Mouse (Mus musculus) liver, postnatal 0 days (tissue): ENCODE results near the gene Tulp2. TPM values are rescaled to one million over a fixed set of nuclear protein-coding genes. Genes with fewer than 3 reads are reported as not detected.

Experiments
- ATAC-seq: fragments of 200-750 bp; cut with Nextera tagmentation; 2 replicates; pipeline ENCODE4 v1.8.0; 2017; ENCODE audit warnings: mild to moderate bottlenecking, moderate library complexity
- DNase-seq: peaks from one replicate; pipeline ENCODE4 v3.0.0-alpha.2; 2016
- H3K27ac ChIP-seq: fragments of 300-500 bp; sonication (generic); 2 replicates; pipeline ENCODE4 v1.5.1; 2014; ENCODE audit warnings: antibody characterized with exemption, moderate library complexity, mild to moderate bottlenecking, low read depth
- H3K27me3 ChIP-seq: fragments of 300-500 bp; sonication (generic); 2 replicates; pipeline ENCODE4 v1.6.1; 2014; ENCODE audit warnings: low read length, control low read depth, mixed read lengths; ENCODE audit not compliant: insufficient read depth
- H3K36me3 ChIP-seq: fragments of 300-500 bp; sonication (generic); replicated peaks from 2 replicates; pipeline ENCODE4 v1.6.1; 2014; ENCODE audit warnings: mild to moderate bottlenecking, control low read depth, low read length, moderate library complexity, mixed read lengths; ENCODE audit not compliant: insufficient read depth
- H3K4me1 ChIP-seq: fragments of 300-500 bp; sonication (generic); 2 replicates; pipeline ENCODE4 v1.6.1; 2014; ENCODE audit warnings: antibody characterized with exemption, mild to moderate bottlenecking, control low read depth; ENCODE audit not compliant: insufficient read depth
- H3K4me2 ChIP-seq: fragments of 300-500 bp; sonication (generic); 2 replicates; pipeline ENCODE4 v1.6.1; 2014; ENCODE audit warnings: low read depth, mild to moderate bottlenecking, low read length, moderate library complexity, mixed read lengths
- H3K4me3 ChIP-seq: fragments of 300-500 bp; sonication (generic); 2 replicates; pipeline ENCODE4 v1.5.1; 2014; ENCODE audit warnings: low read depth, low read length
- H3K9ac ChIP-seq: fragments of 300-500 bp; sonication (generic); replicated peaks from 2 replicates; pipeline ENCODE4 v1.6.1; 2014; ENCODE audit warnings: mild to moderate bottlenecking, moderate library complexity
- H3K9me3 ChIP-seq: fragments of 300-500 bp; sonication (generic); 2 replicates; pipeline ENCODE4 v1.6.1; 2016; ENCODE audit warnings: mild to moderate bottlenecking, control low read depth, low read length, mixed read lengths
- CTCF ChIP-seq: sonication (generic); IDR thresholded peaks from 2 replicates; pipeline ENCODE4 v1.5.1; 2016; ENCODE audit warnings: antibody characterized with exemption, low read depth
- EP300 ChIP-seq: IDR thresholded peaks from 2 replicates; pipeline ENCODE4 v1.6.1; 2016; ENCODE audit warnings: antibody characterized with exemption, low read depth, mild to moderate bottlenecking
- WGBS: fragments of 180-500 bp; shearing (Covaris S2); extraction: QIAGEN DNeasy Blood & Tissue Kit; methylation state at CpG from one replicate; pipeline ENCODE4 v1.1.7; 2014; ENCODE audit not compliant: insufficient replicate concordance; 5-methylcytosine and 5-hydroxymethylcytosine counted together
- polyA plus RNA-seq: library from polyadenylated mRNA; unstranded; fragments of >200 nt; fragmentation: Nextera tagmentation; extraction: Ambion mirVana; gene quantifications from 2 replicates; pipeline ENCODE4 v1.2.1, GENCODE M21; 2015

Gene Tulp2
- polyA plus RNA-seq, 1 experiment from 2014 or later = 0.22 TPM

- Histone ChIP-seq H3K9me3 (no peaks in the 10 kb centered on the region), H3K36me3 (peaks cover 22% of the 10 kb centered on the region), H3K4me3 (no peak overlapping the region), H3K4me2 (no peak overlapping the region), H3K9ac (no peak overlapping the region), H3K27me3 (no peaks in the 10 kb centered on the region), H3K4me1 (peaks cover 42% of the 10 kb centered on the region), H3K27ac (peak overlapping the region; percentile 87; the same call in 1 of the 2 replicates)
- DNase-seq = no peak
- TF ChIP-seq CTCF (no peak), EP300 (no peak)
- ATAC-seq = no peak
- WGBS = 67% methylated on average over 7 of the region's 7 CpGs
These were observed 7.9 kb downstream of the Tulp2 start for GRCm38 (mm10) chr7:45489578-45489977.

- WGBS = 45% methylated on average over 9 of the region's 9 CpGs
- H3K4me2 ChIP-seq = peak overlapping the region; percentile 42
- no peak overlapping the region for H3K9ac ChIP-seq
- no peak overlapping the region for H3K4me3 ChIP-seq
- H3K27ac ChIP-seq = peak overlapping the region; percentile 87
- TF ChIP-seq EP300 (no peak), CTCF (0 out of 2 replicates have a peak, but pooled peaks have one; percentile 6)
- H3K27me3 ChIP-seq = no peaks in the 10 kb centered on the region
- DNase-seq (peak; percentile 41), ATAC-seq (peak; percentile 40)
- peaks cover 34% of the 10 kb centered on the region for H3K36me3 ChIP-seq
- H3K9me3 ChIP-seq = no peaks in the 10 kb centered on the region
- peaks cover 42% of the 10 kb centered on the region for H3K4me1 ChIP-seq
These were observed 9.1 kb downstream of the Tulp2 start for GRCm38 (mm10) chr7:45490822-45491221.

GRCm38 (mm10) chr7:45491264-45491663 lies 9.6 kb downstream of the Tulp2 start:
- Histone ChIP-seq H3K9me3 (no peaks in the 10 kb centered on the region), H3K4me1 (peaks cover 39% of the 10 kb centered on the region), H3K4me3 (no peak overlapping the region), H3K4me2 (peak overlapping the region; percentile 42), H3K9ac (no peak overlapping the region), H3K36me3 (peaks cover 37% of the 10 kb centered on the region), H3K27me3 (no peaks in the 10 kb centered on the region), H3K27ac (peak overlapping the region; percentile 87)
- WGBS = 13% methylated on average over 3 of the region's 3 CpGs
- DNase-seq = peak; percentile 66
- peak; percentile 80 for ATAC-seq
- TF ChIP-seq EP300 (no peak), CTCF (no peak)

GRCm38 (mm10) chr7:45492225-45492844 lies 10.7 kb downstream of the Tulp2 start:
- DNase-seq (no peak), ATAC-seq (no peak)
- H3K4me1 ChIP-seq = peaks cover 34% of the 10 kb centered on the region
- peaks cover 44% of the 10 kb centered on the region for H3K36me3 ChIP-seq
- peak overlapping the region; percentile 87; the same call in 1 of the 2 replicates for H3K27ac ChIP-seq
- TF ChIP-seq EP300 (no peak), CTCF (no peak)
- H3K9ac ChIP-seq = no peak overlapping the region
- H3K9me3 ChIP-seq = no peaks in the 10 kb centered on the region
- WGBS = 90% methylated on average over 8 of the region's 8 CpGs
- no peak overlapping the region for H3K4me2 ChIP-seq
- no peak overlapping the region for H3K4me3 ChIP-seq
- H3K27me3 ChIP-seq = no peaks in the 10 kb centered on the region

- 88% methylated on average over 5 of the region's 5 CpGs for WGBS
- Histone ChIP-seq H3K4me2 (no peak overlapping the region), H3K4me3 (no peak overlapping the region), H3K9ac (no peak overlapping the region), H3K27me3 (no peaks in the 10 kb centered on the region), H3K36me3 (peaks cover 50% of the 10 kb centered on the region), H3K4me1 (peaks cover 31% of the 10 kb centered on the region), H3K9me3 (no peaks in the 10 kb centered on the region), H3K27ac (peak overlapping the region; percentile 58; the same call in 1 of the 2 replicates)
- ATAC-seq = peak; percentile 66
- DNase-seq = no peak
- TF ChIP-seq EP300 (no peak), CTCF (no peak)
These were observed 11.3 kb downstream of the Tulp2 start for GRCm38 (mm10) chr7:45492951-45493350.

GRCm38 (mm10) chr7:45494548-45494947 lies 12.9 kb downstream of the Tulp2 start:
- peaks cover 66% of the 10 kb centered on the region for H3K36me3 ChIP-seq
- H3K9me3 ChIP-seq = no peaks in the 10 kb centered on the region
- H3K4me1 ChIP-seq = peaks cover 19% of the 10 kb centered on the region
- H3K4me3 ChIP-seq = no peak overlapping the region
- no peak for TF ChIP-seq EP300
- TF ChIP-seq CTCF = no peak
- H3K4me2 ChIP-seq = no peak overlapping the region
- 83% methylated on average over 9 of the region's 9 CpGs for WGBS
- H3K9ac ChIP-seq = no peak overlapping the region
- H3K27me3 ChIP-seq = no peaks in the 10 kb centered on the region
- no peak overlapping the region for H3K27ac ChIP-seq
- ATAC-seq (no peak), DNase-seq (no peak)
